Mouse (Mus musculus): Measurements from ENCODE around the gene Mcrs1.
A peak's percentile ranks its signal among the peaks of the same experiment; 100 is the strongest.
"Not testable (repeated sequence)": the region's sequence is repeated elsewhere in the genome, so short reads cannot be mapped to it uniquely, and the experiment has no call there.

Gene Mcrs1

GRCm38 (mm10) chr15:99249938-99250337, 1.8 kb downstream of the Mcrs1 start:
- no peak for DNase-seq

GRCm38 (mm10) chr15:99248972-99249371, 2.8 kb downstream of the Mcrs1 start:
- no peak for DNase-seq

GRCm38 (mm10) chr15:99246736-99247135, 5.0 kb downstream of the Mcrs1 start:
- DNase-seq, result not testable (repeated sequence)

- no peak for DNase-seq
Measured at GRCm38 (mm10) chr15:99242045-99242444, 9.7 kb downstream of the Mcrs1 start.

- DNase-seq, result no peak
Measured at GRCm38 (mm10) chr15:99241249-99241648, 10.5 kb downstream of the Mcrs1 start.

GRCm38 (mm10) chr15:99240129-99240528, 11.6 kb downstream of the Mcrs1 start:
- no peak for DNase-seq

GRCm38 (mm10) chr15:99238006-99238405, 13.8 kb downstream of the Mcrs1 start:
- no peak for DNase-seq

GRCm38 (mm10) chr15:99234326-99235010, 17.3 kb downstream of the Mcrs1 start:
- no peak for DNase-seq

- DNase-seq, result no peak
Measured at GRCm38 (mm10) chr15:99233719-99234118, 18.0 kb downstream of the Mcrs1 start.

- DNase-seq, result no peak
Measured at GRCm38 (mm10) chr15:99231998-99232397, 19.8 kb downstream of the Mcrs1 start.

- DNase-seq, result no peak
Measured at GRCm38 (mm10) chr15:99226090-99226489, 25.7 kb downstream of the Mcrs1 start.

- no peak for DNase-seq
Measured at GRCm38 (mm10) chr15:99225081-99225810, 26.5 kb downstream of the Mcrs1 start.

GRCm38 (mm10) chr15:99224208-99224911, 27.4 kb downstream of the Mcrs1 start, which contains the start of gene Kcnh3:
TSS of gene Kcnh3 (plus strand) at chr15:99224861.
- DNase-seq, result peak; percentile 65

- DNase-seq, result peak; percentile 49
Measured at GRCm38 (mm10) chr15:99223585-99224207, 28.1 kb downstream of the Mcrs1 start.

- no peak for DNase-seq
Measured at GRCm38 (mm10) chr15:99222794-99223584, 28.8 kb downstream of the Mcrs1 start.

- DNase-seq, result no peak
Measured at GRCm38 (mm10) chr15:99221315-99221952, 30.3 kb downstream of the Mcrs1 start.

GRCm38 (mm10) chr15:99217630-99218029, 34.1 kb downstream of the Mcrs1 start:
- no peak for DNase-seq

GRCm38 (mm10) chr15:99215741-99216463, 35.9 kb downstream of the Mcrs1 start:
- no peak for DNase-seq

- DNase-seq, result peak; percentile 57
Measured at GRCm38 (mm10) chr15:99214941-99215340, 36.8 kb downstream of the Mcrs1 start.

- no peak for DNase-seq
Measured at GRCm38 (mm10) chr15:99213183-99213582, 38.6 kb downstream of the Mcrs1 start.

GRCm38 (mm10) chr15:99205959-99206358, 45.8 kb downstream of the Mcrs1 start:
- no peak for DNase-seq

Measured in lung, postnatal 36 days (tissue).